Mouse (Mus musculus) midbrain, embryonic 13.5 days (tissue): ENCODE measurements at regions not wholly inside any gene's neighbourhood (a gene's known extent, or its start where the extent isn't known, plus 50 kb on each side); places are given as distances from the start of the nearest gene placed in this dataset.

Experiments
- ATAC-seq: fragments of 200-750 bp; cut with Nextera tagmentation; 2 replicates; pipeline ENCODE4 v1.8.0; 2017; ENCODE audit warnings: mild to moderate bottlenecking, moderate TSS enrichment, moderate library complexity
- H3K27ac ChIP-seq: fragments of 300-500 bp; sonication (generic); 2 replicates; pipeline ENCODE4 v1.5.1; 2015; ENCODE audit warnings: inconsistent platforms, mild to moderate bottlenecking, moderate library complexity
- H3K27me3 ChIP-seq: fragments of 300-500 bp; sonication (generic); 2 replicates; pipeline ENCODE4 v1.6.1; 2015; ENCODE audit warnings: mild to moderate bottlenecking, inconsistent platforms
- H3K36me3 ChIP-seq: fragments of 300-500 bp; sonication (generic); 2 replicates; pipeline ENCODE4 v1.6.1; 2015; ENCODE audit warnings: mild to moderate bottlenecking, inconsistent platforms
- H3K4me1 ChIP-seq: fragments of 300-500 bp; sonication (generic); replicated peaks from 2 replicates; pipeline ENCODE4 v1.6.1; 2015; ENCODE audit warnings: inconsistent platforms
- H3K4me2 ChIP-seq: fragments of 300-500 bp; sonication (generic); replicated peaks from 2 replicates; pipeline ENCODE4 v1.6.1; 2015; ENCODE audit warnings: moderate library complexity, mild to moderate bottlenecking, inconsistent platforms
- H3K4me3 ChIP-seq: fragments of 300-500 bp; sonication (generic); replicated peaks from 2 replicates; pipeline ENCODE4 v1.5.1; 2015; ENCODE audit warnings: mild to moderate bottlenecking, inconsistent platforms
- H3K9ac ChIP-seq: fragments of 300-500 bp; sonication (generic); replicated peaks from 2 replicates; pipeline ENCODE4 v1.6.1; 2015; ENCODE audit warnings: mild to moderate bottlenecking, inconsistent platforms
- H3K9me3 ChIP-seq: fragments of 300-500 bp; sonication (generic); 2 replicates; pipeline ENCODE4 v1.6.1; 2016; ENCODE audit warnings: mild to moderate bottlenecking, inconsistent platforms
- WGBS: fragments of 180-500 bp; shearing (Covaris S2); methylation state at CpG from one replicate; pipeline ENCODE4 v1.1.7; 2015; 5-methylcytosine and 5-hydroxymethylcytosine counted together

DNA sequence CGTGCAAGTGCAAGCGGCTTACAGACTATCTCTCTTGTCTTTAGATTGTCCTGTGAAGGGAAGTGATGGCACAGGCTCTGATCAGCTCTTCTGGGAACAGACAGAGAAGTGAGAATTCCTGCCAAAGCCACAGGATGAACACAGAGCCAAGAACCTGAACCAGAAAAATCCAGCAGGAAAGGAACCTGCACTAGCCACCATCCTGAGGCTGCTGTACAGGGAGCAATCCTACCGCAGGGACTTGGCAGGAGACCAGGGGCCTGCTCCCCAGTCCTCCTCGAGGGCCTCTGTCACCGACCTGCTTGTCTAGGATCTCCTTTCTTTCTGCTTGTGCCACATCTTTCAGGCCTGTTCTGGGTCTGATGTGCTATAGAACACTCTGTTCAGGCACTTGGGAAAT, 65.0 kb upstream of the Polg start:
- 0 out of 2 replicates have a peak overlapping the region, but pooled peaks have one; percentile 30 for H3K9ac ChIP-seq
- H3K4me2 ChIP-seq = no peak overlapping the region
- WGBS = 13% methylated on average over 5 of the region's 5 CpGs
- peaks cover 95% of the 10 kb centered on the region for H3K4me1 ChIP-seq
- H3K9me3 ChIP-seq = no peaks in the 10 kb centered on the region
- peak overlapping the region; percentile 95 for H3K27ac ChIP-seq
- H3K36me3 ChIP-seq = peaks cover 22% of the 10 kb centered on the region
- H3K4me3 ChIP-seq = no peak overlapping the region
- H3K27me3 ChIP-seq = peaks cover 36% of the 10 kb centered on the region
- ATAC-seq = no peak

DNA sequence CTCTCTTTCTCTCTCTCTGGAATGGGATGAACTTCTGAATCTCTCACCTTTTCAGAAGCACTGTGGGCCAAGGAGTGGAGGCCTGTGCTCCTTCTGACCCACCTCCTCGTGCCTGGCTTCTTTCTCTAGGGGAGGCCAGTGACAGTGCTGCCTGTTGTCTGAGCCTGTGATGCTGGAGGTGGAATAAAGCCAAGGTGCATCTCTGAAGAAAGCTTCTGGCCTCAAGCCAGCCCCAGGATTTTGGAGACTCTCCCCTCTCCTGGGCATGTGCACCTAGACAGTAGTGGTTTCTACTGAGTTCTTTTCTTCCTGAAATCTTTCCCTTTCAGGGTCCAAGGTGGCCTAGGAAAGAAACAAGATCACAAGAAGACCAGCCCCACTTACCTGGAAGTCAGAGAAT, 63.3 kb upstream of the Polg start:
- 20% methylated on average over 1 of the region's 1 CpGs for WGBS
- Histone ChIP-seq H3K36me3 (peaks cover 22% of the 10 kb centered on the region), H3K4me1 (peaks cover 95% of the 10 kb centered on the region), H3K27ac (peak overlapping the region; percentile 95), H3K27me3 (peaks cover 28% of the 10 kb centered on the region), H3K4me3 (no peak overlapping the region), H3K4me2 (no peak overlapping the region), H3K9ac (no peak overlapping the region), H3K9me3 (no peaks in the 10 kb centered on the region)
- no peak for ATAC-seq

DNA sequence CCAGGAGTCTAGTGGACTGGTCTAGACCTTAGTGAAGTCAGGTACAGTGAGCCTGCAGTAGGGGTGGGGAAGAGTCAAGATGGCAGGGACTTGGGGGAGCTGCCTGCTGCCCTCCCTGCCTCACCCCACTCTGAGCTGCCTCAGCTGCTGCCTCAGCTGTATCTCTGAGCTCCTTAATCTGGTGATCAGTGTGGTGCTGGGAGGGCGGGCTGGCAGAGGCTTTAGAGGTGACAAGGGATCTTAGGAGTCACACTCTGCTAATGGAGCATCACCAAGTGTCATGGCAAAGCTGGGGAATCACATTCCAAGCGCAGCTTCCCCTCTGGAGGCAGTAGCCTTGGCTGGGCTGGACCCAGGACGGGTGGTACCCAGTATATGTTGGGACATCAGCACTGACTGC, 61.8 kb upstream of the Polg start:
- Histone ChIP-seq H3K4me1 (peaks cover 94% of the 10 kb centered on the region), H3K4me2 (no peak overlapping the region), H3K9ac (no peak overlapping the region), H3K27ac (peak overlapping the region; percentile 97), H3K9me3 (no peaks in the 10 kb centered on the region), H3K27me3 (peaks cover 15% of the 10 kb centered on the region; the same call in 1 of the 2 replicates), H3K36me3 (peaks cover 27% of the 10 kb centered on the region), H3K4me3 (no peak overlapping the region)
- no peak for ATAC-seq
- WGBS = 16% methylated on average over 3 of the region's 3 CpGs

DNA sequence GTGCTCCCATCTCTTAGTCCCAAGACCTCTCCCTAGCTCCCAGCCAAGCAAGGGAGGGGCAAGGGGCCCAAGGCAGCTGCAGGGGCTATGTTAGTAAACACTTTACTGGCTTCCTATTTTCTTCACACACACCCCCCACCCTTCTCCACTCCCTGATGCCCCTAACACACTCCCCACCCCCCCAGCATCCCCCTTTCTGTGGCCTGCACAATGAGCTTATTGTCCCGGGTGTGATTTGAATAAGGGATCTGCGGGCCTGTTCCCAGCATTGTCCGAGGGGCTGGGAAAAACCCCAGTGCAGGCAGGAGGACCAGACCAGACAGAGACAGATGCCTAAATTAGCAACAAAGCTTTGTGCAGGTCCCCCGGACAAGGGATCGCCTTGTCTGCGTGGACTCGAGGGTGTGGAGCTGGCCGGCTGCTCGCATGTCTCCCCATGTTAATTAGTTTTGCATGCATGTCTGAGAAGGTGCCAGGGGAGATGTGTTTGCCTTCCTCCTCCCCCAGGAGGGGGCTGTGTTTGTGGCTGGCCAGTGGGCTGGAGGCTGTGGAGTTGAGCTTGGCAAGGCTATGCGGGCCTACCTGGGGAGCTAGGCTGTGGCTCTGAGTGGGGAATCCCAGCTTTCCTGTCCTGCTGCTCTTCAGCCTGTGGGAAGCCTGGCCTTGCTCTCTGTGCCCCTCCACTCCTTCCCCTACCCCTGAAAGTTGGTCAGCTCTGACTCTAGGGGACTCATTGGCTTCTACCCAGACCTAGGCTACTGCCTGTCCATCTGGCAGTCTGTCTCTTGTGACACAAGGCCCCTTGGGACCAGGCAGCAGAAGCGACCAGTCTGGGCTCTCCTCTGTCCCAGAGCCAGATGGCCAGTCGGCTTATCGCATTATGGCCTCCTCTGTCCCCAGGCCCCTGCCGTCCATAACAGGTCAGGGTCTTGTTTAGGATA, 59.8 kb upstream of the Polg start:
- Histone ChIP-seq H3K4me3 (no peak overlapping the region), H3K4me1 (peaks cover 90% of the 10 kb centered on the region), H3K27ac (peak overlapping the region; percentile 97), H3K36me3 (peaks cover 29% of the 10 kb centered on the region), H3K9me3 (no peaks in the 10 kb centered on the region), H3K9ac (peak overlapping the region; percentile 60), H3K27me3 (peaks cover 8% of the 10 kb centered on the region; the same call in 1 of the 2 replicates), H3K4me2 (peak overlapping the region; percentile 20)
- 11% methylated on average over 14 of the region's 14 CpGs for WGBS
- peak; percentile 91 for ATAC-seq

DNA sequence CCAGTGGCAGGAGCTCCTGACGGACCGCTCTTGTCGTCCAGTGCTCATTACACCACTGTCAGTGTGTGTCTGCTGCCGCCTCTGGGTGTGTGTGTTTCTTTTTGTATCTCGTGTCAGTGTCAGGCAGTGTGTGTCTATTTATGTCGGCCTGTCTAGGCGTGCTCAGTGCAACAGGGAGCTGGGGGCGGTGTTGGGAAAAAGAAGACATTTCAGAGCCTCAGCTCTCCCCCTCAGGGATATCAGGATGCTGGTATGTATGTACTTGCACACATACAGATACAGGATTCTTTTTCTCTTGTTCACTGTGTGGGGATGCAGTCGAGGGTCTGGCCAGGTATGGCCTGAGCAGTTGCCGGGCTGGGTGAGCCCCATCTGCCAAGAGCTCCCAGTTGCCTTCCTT, 58.8 kb upstream of the Polg start:
- H3K27ac ChIP-seq = peak overlapping the region; percentile 97
- H3K36me3 ChIP-seq = peaks cover 23% of the 10 kb centered on the region
- H3K4me2 ChIP-seq = no peak overlapping the region
- no peak overlapping the region for H3K4me3 ChIP-seq
- H3K4me1 ChIP-seq = peaks cover 90% of the 10 kb centered on the region
- no peak for ATAC-seq
- peaks cover under 1% of the 10 kb centered on the region; the same call in 1 of the 2 replicates for H3K27me3 ChIP-seq
- H3K9ac ChIP-seq = peak overlapping the region; percentile 60
- WGBS = 28% methylated on average over 10 of the region's 10 CpGs
- H3K9me3 ChIP-seq = no peaks in the 10 kb centered on the region

DNA sequence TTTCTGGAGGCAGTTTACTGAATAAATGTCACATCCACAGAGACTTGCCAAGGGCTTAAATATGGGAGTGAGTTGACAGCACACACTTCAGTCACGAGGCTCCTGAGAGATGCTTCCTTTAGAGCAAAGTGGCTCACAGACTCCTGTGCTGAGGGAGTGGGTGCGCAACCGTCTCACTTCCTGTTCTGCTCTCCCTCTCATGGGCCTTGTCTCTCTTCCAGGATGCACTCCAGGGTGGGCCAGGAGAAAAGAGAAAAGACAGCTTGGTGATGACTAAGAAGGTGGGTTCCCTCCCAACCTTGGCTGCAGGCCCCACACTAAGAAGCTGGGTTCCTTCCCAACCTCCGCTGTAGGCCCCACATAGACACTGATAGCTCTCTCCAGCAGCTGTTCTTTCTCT, 57.5 kb upstream of the Polg start:
- H3K27me3 ChIP-seq = no peaks in the 10 kb centered on the region
- peaks cover 95% of the 10 kb centered on the region for H3K4me1 ChIP-seq
- no peaks in the 10 kb centered on the region for H3K9me3 ChIP-seq
- ATAC-seq = no peak
- 73% methylated on average over 4 of the region's 4 CpGs for WGBS
- H3K27ac ChIP-seq = peak overlapping the region; percentile 97
- no peak overlapping the region for H3K4me2 ChIP-seq
- no peak overlapping the region for H3K4me3 ChIP-seq
- peaks cover 16% of the 10 kb centered on the region; the same call in 1 of the 2 replicates for H3K36me3 ChIP-seq
- no peak overlapping the region for H3K9ac ChIP-seq

DNA sequence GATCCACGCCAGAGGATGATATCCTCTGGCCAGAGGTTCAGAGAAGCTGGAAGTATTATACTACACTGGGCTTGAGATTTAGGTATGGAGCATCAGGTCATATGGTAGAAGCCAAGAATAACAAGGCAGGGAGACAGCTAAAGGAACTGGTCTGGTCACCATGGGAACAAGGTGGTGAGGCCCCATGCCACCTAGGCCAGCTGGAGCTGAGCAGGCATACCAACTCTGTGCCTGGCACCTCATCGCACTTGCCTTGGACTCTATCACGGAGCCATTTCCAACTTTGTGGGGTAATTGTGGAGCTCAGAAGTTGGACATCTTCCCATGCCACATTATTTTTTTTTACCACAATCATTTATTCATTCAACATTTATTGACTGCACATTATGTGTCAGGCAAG, 55.9 kb upstream of the Polg start:
- H3K4me3 ChIP-seq = no peak overlapping the region
- H3K27me3 ChIP-seq = peaks cover 1% of the 10 kb centered on the region; the same call in 1 of the 2 replicates
- H3K27ac ChIP-seq = peak overlapping the region; percentile 97
- H3K4me1 ChIP-seq = peaks cover 95% of the 10 kb centered on the region
- no peak overlapping the region for H3K4me2 ChIP-seq
- no peak for ATAC-seq
- H3K36me3 ChIP-seq = 0 out of 2 replicates have a peak, but pooled peaks cover 7% of the 10 kb centered on the region
- 89% methylated on average over 3 of the region's 3 CpGs for WGBS
- no peaks in the 10 kb centered on the region for H3K9me3 ChIP-seq
- peak overlapping the region; percentile 30; the same call in 1 of the 2 replicates for H3K9ac ChIP-seq

DNA sequence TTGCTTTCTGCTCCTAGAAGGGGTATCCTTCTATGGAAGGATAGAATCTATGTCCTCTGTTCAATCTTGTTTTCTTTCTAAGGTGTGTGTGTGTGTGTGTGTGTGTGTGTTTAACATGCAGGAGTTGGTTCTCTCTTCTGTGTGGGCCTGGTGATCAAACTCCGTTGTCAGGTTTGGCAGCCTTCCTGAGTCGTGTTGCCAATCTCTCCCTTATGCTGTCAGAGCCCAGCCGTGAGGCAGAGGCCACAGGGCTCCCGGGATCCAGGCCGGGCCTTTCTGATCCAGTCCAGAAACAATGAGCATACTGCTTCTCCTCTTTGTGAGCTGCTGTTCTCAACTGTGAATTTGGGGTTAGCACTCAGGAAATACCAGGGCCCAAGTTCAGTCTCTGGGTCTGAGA, 55.1 kb upstream of the Polg start:
- 19% methylated on average over 5 of the region's 5 CpGs for WGBS
- Histone ChIP-seq H3K27me3 (peaks cover 9% of the 10 kb centered on the region; the same call in 1 of the 2 replicates), H3K4me1 (peaks cover 95% of the 10 kb centered on the region), H3K9ac (peak overlapping the region; percentile 40), H3K4me3 (no peak overlapping the region), H3K4me2 (no peak overlapping the region), H3K36me3 (0 out of 2 replicates have a peak, but pooled peaks cover 7% of the 10 kb centered on the region), H3K9me3 (no peaks in the 10 kb centered on the region), H3K27ac (peak overlapping the region; percentile 97)
- no peak for ATAC-seq

DNA sequence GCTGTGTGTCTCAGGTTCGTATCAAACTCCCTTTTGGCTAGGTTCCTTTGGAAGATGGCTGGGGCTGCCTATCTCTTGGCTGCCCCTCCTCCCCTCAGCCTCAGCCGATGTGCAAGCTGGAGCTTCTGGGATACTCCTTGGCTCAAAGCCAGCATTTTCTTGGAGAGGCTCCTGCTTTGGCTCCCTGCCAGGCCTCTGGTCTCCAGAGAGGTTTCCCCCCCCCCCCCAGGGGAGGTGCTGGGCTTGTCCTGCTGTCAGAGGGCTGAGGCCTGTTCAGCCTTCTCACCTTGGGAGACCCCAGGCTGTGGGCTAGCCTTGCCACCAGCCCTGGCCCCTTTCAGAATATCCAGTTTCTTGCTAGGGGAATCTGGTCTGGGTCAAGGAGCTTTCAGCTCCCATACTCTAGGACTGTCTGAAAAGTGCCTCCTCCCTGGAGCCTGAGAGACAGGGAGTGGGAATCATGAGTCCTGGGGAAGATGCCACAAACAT, 54.1 kb upstream of the Polg start:
- 0 out of 2 replicates have a peak overlapping the region, but pooled peaks have one; percentile 54 for H3K9ac ChIP-seq
- peaks cover 95% of the 10 kb centered on the region for H3K4me1 ChIP-seq
- H3K27ac ChIP-seq = peak overlapping the region; percentile 97
- H3K27me3 ChIP-seq = peaks cover 16% of the 10 kb centered on the region; the same call in 1 of the 2 replicates
- peak; percentile 44 for ATAC-seq
- peaks cover 14% of the 10 kb centered on the region; the same call in 1 of the 2 replicates for H3K36me3 ChIP-seq
- no peaks in the 10 kb centered on the region for H3K9me3 ChIP-seq
- H3K4me3 ChIP-seq = no peak overlapping the region
- 8% methylated on average over 2 of the region's 2 CpGs for whole genome bisulfite sequencing
- H3K4me2 ChIP-seq = peak overlapping the region; percentile 11; the same call in 1 of the 2 replicates

DNA sequence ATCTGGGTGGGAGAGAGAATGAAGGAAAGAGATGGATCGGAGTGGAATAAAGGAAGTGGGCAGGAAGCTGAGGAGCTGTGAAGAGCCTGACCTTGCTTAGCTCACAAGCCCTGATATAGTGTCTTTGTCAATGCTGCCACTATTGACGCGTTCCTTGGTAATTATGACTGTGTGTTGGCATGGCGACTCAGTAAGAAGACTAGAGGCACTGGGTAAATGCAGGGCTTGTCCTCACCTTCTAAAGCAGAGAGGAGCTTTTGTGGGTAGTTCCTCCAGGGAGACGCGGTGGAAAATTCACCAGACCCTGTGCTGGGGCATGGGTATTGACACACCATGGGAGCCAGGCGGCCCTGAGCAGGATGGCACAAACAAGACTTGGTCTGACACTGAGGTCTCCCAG, 52.8 kb upstream of the Polg start:
- H3K9ac ChIP-seq = peak overlapping the region; percentile 54
- H3K4me3 ChIP-seq = no peak overlapping the region
- no peaks in the 10 kb centered on the region for H3K9me3 ChIP-seq
- H3K27ac ChIP-seq = peak overlapping the region; percentile 97
- WGBS = 38% methylated on average over 7 of the region's 7 CpGs
- peaks cover 21% of the 10 kb centered on the region for H3K27me3 ChIP-seq
- ATAC-seq = 0 out of 2 replicates have a peak, but pooled peaks have one; percentile 18
- H3K4me2 ChIP-seq = peak overlapping the region; percentile 90
- peaks cover 17% of the 10 kb centered on the region; the same call in 1 of the 2 replicates for H3K36me3 ChIP-seq
- H3K4me1 ChIP-seq = peaks cover 95% of the 10 kb centered on the region

DNA sequence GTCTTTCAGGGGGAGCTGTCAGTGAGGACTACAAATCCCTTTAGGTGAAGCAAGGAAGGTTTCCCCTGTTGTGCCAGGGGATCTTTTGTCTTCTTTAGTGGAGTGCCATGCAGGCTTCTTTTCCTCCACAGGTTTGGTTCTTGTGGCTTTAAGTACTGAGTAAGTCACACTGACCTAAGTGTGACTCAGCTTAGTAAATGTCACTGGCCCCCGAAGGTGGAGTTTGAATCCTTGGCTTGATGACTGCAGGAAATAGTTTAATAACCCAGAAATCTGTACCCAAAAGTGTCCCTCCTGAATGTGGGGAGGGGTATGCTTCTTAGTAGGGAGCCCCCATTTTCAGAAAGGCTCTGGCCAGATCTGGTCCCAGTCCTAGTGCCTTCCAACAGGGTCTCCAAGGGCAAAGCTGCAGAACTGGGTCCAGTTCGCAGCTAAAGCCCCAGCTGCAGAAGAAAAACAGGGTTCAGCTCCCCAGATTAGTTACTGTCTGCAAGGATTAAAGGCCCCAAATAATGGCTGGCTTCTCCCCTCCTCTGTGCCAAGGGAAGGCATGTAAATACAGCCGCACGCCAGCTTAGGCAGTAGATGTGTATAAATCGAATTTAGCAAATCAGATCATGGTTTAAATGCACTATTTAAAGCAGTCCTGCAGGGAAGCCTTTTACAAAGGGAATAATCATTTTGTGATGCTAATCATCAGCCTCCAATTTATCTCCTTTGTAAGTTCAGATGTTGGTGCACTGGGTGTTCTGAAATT, 51.6 kb upstream of the Polg start:
- H3K27me3 ChIP-seq = peaks cover 31% of the 10 kb centered on the region
- H3K9me3 ChIP-seq = no peaks in the 10 kb centered on the region
- H3K27ac ChIP-seq = peak overlapping the region; percentile 97
- peak overlapping the region; percentile 90 for H3K4me2 ChIP-seq
- peaks cover 13% of the 10 kb centered on the region; the same call in 1 of the 2 replicates for H3K36me3 ChIP-seq
- peak; percentile 18; the same call in 1 of the 2 replicates for ATAC-seq
- H3K9ac ChIP-seq = peak overlapping the region; percentile 54
- peaks cover 96% of the 10 kb centered on the region for H3K4me1 ChIP-seq
- whole genome bisulfite sequencing = 25% methylated on average over 5 of the region's 5 CpGs
- no peak overlapping the region for H3K4me3 ChIP-seq
